Mouse (Mus musculus) heart, adult 2 months (tissue): ENCODE results near the gene Klhl32.

Experiments used
- CTCF ChIP-seq: fragments of 200-600 bp; IDR thresholded peaks from 2 replicates; pipeline ENCODE4 v1.8.1; 2022; ENCODE audit warnings: antibody characterized with exemption, mild to moderate bottlenecking, moderate library complexity
- EP300 ChIP-seq: fragments of 200-500 bp; IDR thresholded peaks from 2 replicates; pipeline ENCODE4 v1.6.1; 2011; ENCODE audit warnings: low read depth, low read length, control low read depth; ENCODE audit not compliant: insufficient read depth
- POLR2A ChIP-seq: fragments of 200-500 bp; IDR thresholded peaks from 2 replicates; pipeline ENCODE4 v1.6.1; 2011; ENCODE audit warnings: mild to moderate bottlenecking, low read depth, low read length, control low read depth; ENCODE audit not compliant: insufficient read depth

GRCm38 (mm10) chr4:24758954-24759353 lies 92.0 kb downstream of the Klhl32 start:
- TF ChIP-seq CTCF (no peak), EP300 (no peak), POLR2A (no peak)
